Mouse (Mus musculus) heart, adult 8-10 months (tissue): ENCODE measurements at regions not wholly inside any gene's neighbourhood (a gene's known extent, or its start where the extent isn't known, plus 50 kb on each side); places are given as distances from the start of the nearest gene placed in this dataset.

ENCODE experiments used
- DNase-seq: peaks from one replicate; pipeline ENCODE4 v3.0.0; 2022; ENCODE audit warnings: low spot score

- DNase-seq, result peak; percentile 6
These were observed 99.0 kb upstream of the Slc7a12 start for GRCm38 (mm10) chr3:14381421-14381992.

- DNase-seq, result no peak
These were observed 89.8 kb upstream of the Slc7a12 start for GRCm38 (mm10) chr3:14390656-14391055.

GRCm38 (mm10) chr3:14398676-14399075, 81.8 kb upstream of the Slc7a12 start:
- no peak for DNase-seq

- no peak for DNase-seq
These were observed 71.9 kb upstream of the Slc7a12 start for GRCm38 (mm10) chr3:14408435-14409125.
